Mouse (Mus musculus): ENCODE measurements around the gene Sirt6.

Gene Sirt6

DNA sequence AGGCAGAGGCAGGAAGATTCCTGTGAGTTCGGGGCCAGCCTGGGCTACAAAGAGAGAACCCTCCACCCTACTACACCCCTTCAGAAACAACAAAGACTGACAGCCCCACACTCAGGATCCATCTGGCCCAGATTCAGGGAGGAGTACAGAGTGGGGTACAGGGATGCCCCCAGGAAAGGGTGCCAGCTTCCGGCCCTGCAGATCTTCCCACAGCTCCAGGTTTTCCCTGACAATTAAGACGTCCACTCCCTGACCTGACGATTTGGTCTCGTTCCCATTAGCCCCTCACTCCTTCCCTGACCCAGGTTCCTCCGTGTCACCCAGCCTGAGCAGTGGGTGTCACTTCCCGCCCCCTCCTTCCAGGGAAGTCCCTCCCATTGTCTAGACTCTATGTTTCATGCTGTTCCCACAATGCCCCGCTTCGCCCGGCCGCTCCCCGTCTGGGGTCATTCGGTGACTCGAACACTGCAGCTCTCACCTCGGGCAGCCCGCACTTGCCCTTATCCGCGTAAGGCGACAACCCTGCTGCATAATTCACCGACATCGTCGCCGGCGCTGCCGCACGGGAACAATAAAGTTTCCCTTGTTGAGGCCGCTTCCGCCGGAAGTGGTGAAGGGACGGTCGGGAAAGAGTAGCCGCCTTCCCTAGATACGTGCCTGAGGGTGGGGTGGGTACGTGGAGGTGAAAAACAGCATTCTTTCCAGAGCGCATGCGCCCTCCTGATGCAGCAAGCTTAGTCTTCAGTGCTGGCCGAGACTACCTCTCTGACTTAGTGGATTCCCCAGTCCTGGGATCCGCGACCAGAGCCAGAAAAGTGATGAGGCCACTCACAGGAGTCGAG lies at the start of gene Sirt6:
Gene Sirt6, minus strand, starts transcription at position 804 of the 842 bp plus-strand sequence.
- in situ Hi-C loops (cut with MboI, MseI) = no loop called here

DNA sequence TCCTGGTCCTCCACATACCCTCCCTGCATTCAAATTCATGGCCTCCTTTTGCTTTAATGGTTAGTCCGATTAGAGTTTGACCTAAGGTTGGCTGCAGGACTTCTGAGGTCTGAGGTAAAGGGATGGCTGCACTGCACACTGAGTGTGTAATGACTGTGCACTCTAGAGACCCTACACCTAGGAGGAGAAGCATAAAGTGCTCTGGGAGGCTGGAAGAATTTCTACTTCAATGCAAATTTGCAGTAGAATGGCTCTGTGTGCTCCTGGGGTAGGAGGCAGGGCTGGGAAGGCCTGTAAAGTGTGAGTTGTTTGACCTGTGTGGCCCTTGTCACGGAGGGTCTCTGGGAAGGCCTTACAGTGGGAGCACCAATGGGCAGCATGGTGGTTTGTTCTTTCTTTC lies 28.6 kb upstream of the Sirt6 start:
- in situ Hi-C loops (cut with MboI, MseI) = loop anchor here (10.0 kb wide), 1 partner anchor 59 kb away; no protein-coding TSS in a partner anchor

DNA sequence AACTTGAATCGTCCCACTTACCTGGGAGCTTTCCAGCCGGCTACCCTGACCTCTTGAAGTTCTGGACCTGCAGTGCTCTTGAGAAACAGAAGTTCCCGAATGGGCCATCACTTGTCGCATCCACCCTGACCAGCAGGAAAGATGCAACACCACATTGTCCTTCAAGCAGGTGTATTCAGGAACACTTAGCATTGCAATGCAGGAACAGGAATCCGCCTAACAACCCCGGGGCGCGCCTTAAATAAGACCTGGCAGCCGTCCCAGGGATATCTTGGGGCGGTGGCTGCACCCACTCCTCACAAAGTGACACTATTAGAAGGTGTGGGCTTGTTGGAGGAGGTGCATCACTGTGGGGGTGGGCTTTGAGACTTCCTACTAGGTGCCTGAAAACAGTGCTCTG lies 27.6 kb upstream of the Sirt6 start:
- in situ Hi-C loops (cut with MboI, MseI) = loop anchor here (10.0 kb wide), 1 partner anchor 60 kb away; no protein-coding TSS in a partner anchor

DNA sequence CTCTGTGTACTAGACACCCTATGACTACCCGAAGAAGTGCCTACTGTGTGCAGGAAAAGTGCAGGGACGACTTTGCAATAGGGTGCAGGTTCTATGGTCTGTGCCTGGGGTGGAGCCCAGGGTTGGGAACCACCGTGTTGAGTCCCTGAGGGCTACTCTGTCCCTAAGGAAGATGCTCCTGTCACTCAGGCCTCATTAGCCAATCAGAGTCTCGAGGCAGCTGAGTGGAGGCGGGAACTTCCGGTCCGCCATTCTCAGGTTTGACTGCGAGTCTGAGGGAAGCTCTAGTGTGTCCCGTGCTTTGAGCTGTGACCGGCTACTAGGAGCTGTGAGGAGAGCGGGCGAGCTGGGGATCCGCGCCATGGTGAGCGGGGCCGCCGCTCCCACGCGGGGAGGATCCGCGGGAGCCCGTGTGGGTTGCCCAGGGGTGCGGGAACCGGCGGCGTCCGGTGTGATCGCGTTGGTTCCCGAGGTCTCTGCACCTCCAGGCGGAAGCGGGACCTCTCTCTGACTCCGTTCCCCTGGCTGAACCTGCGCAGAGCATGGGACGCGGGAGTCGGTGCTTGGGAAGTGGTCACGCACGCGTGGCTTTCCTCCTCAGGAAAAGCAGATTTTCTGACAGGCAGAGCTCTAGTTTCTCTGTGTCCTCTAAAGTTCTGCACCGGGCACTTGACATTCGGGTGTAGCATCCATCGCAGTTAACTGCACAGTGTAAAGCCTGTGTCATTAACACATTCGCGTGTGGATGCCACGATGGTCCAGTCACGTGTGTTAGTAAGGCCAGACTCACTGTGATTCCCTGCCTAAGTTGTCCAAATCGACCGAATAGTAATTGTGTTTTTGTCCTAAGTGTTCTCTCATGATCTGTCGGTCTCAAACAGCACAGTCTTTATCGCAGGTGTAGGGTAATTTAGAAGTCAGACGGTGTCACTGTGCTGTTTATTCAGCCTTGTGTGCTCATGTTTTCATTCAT lies 21.5 kb upstream of the Sirt6 start, which contains the start of gene Gm10778:
Gene Gm10778, plus strand, starts transcription at position 257 of the 973 bp plus-strand sequence.
- in situ Hi-C loops (cut with MboI, MseI) = loop anchor here (10.0 kb wide), 1 partner anchor 526 kb away; no protein-coding TSS in a partner anchor

DNA sequence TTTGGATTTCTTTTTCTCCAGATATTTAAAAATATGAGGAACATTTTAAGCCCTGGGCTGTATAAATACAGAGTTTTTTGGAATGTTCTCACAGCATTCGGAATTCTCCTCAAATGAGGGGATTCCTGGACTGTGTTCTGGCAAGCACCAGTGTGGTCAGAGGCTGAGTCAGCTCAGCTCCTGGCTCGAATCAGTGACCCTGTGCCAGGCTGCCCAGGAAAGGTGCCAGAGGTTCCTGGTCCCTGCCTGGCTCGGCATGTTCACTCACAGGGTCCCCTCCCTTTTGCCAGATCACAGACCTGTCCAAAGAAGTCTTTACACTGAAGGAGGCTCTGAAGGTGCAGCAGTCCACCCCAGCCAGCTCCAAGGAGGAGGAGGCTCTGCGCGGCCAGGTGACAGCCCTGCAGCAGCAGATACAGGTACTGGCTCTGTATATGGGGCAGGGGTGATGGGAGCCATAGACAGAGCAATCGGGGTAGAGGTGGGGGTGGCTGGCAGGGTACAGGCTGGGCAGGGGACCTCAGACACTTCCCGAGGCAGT lies 18.5 kb upstream of the Sirt6 start:
- in situ Hi-C loops (cut with MboI, MseI) = loop anchor here (10.0 kb wide), 1 partner anchor 529 kb away; no protein-coding TSS in a partner anchor

DNA sequence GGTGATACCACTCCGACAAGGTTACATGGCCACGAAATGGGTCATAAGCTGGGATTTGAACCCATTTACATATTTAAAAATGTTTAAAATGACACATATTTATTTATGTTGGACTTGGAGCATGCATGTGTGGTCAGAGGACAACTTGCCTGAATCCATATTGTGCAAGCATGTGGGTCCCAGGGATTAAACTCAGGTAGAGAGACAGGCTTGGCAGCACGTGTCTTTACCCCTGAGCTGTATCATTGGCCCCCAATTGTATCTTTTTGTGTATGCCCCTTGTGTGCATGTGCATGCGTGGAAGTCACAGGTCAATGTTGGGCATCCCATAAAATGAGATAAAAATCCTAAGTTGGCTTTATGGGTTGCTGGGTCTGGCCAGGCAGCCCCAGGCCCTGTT lies 17.8 kb upstream of the Sirt6 start:
- in situ Hi-C loops (cut with MboI, MseI) = loop anchor here (10.0 kb wide), 1 partner anchor 529 kb away; no protein-coding TSS in a partner anchor

DNA sequence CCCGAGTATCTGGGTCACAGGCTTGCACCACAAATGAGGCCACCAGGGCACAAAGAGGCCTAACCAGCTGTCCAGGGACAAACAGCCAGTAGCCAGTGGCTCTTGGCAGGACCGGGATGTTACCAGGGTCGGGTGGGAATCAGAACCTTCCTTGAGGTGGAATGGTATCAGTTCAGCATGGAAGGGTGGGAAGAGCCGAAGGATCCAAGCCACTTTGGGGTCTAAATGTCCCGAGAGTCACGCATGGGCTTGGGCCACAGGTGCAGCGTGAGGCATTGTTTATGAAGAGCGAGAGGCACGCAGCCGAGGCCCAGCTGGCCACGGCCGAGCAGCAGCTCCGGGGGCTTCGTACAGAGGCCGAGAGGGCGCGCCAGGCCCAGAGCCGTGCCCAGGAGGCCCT lies 17.1 kb upstream of the Sirt6 start:
- in situ Hi-C loops (cut with MboI, MseI) = loop anchor here (5.0 to 10.0 kb wide), 2 partner anchors 87 to 530 kb away; partner anchors contain the start of gene Aes

DNA sequence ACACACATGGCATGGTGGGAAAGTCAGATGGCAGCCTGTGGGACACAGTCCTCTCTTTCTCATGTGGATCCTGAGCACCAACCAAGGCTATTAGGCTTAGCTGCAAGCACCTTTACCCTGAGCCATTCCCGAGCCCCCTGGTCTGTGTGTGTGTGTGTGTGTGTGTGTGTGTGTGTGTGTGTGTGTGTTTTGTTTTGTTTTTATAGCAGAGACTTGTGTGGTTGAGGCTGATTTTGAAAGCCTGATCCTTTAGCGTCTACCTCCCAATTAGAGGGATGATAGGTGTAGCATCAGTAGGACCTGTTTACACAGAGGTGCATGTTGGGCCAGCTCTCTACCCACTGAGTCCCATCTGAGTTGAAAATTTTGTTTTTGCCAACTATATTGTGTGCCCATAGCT lies 16.6 kb upstream of the Sirt6 start:
- in situ Hi-C loops (cut with MboI, MseI) = loop anchor here (5.0 to 10.0 kb wide), 2 partner anchors 87 to 531 kb away; partner anchors contain the start of gene Aes

DNA sequence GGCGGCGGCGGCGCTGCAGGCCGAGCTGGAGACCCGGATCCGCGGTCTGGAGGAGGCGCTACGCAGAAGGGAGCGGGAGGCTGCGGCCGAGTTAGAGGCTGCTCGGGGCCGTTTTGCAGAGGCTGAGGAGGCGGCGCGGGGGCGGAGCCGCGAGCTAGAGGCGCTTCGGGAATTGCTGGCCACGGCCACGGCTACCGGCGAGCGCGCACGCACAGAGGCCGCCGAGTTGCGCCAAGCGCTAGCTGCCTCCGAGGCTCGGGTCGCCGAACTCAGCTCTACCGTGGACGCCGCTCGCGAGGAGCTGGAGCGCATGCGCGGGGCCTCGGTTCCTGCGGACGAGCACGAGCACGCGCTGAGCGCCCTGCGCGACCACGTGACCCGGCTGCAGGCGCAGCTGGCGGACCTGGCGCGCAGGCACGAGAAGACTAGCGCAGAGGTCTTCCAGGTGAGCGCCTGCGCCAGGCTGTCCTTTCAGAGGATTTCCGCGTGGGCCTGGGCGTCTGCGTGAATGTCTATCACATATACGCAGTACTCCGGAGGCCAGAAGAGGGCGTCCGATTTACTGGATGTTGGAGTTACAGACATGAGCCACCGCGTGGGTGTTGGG lies 16.0 kb upstream of the Sirt6 start:
- in situ Hi-C loops (cut with MboI, MseI) = loop anchor here (5.0 to 10.0 kb wide), 2 partner anchors 86 to 531 kb away; partner anchors contain the start of gene Aes

DNA sequence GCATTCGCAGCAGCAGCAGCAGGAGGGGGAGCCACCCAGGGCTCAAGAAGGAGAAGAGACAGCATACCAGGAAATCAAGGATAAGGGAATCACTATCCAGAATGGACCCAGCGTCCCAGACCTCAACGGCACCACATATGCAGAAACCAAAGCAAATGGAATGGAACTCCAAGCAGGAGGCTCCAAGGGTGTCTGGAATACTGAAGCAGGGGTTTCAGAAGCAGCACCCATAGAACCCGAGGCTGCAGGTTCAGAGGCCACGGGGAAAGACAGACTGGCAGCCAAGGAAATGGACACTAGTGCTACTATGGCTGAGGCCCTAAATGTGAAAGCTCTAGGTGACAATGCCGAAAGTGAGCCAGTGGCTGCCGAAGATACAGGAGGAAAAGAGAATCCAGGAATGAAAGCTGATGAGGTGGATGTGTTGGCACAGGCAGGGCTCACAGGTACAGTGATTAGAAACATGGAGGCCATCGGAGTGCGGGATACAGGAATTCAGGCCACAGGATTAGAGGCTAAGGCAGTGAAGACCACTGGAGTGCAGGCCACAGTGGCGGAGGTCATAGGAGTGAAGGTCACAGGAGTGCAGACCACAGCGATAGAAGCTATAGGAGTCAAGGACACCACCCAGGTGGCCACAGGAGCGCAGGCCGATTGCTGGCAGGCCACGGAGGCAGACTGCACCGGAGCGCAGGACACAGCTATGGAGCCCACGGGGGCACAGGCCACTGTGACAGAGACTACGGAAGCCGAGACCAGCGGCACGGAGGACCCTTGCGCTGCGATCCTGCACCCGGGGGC lies 15.3 kb upstream of the Sirt6 start:
- in situ Hi-C loops (cut with MboI, MseI) = loop anchor here (5.0 to 10.0 kb wide), 2 partner anchors 86 to 532 kb away; partner anchors contain the start of gene Aes

DNA sequence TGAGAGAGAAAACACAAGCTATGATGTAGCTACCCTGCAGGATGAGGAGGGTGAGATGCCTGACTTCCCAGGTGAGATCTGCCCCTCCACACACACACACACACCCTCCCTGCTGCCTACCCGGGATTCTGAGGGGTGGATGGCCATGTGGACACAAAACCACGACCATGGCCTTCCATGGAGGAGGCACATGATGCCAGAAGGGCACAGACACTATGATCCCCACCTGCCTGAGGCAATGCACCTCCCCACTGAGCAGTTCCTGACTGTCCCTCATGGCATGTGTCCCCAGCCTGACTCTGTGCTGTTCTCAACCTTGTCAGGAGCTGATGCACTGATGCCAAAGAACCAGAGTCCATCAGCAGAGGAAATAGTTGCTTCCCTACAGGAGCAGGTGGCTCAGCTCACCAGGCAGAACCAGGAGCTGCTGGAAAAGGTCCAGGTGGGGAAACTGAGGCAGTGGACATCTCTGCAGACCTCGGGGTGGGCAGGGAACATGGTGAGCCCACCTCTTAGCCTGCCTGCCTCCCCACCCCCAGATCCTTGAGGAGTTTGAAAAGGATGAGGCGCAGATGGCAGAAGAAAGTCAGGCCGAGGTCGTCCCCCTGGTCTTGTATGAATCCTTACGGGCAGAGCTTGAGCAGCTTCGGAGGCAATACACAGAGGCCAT lies 14.5 kb upstream of the Sirt6 start:
- in situ Hi-C loops (cut with MboI, MseI) = loop anchor here (5.0 to 10.0 kb wide), 2 partner anchors 85 to 533 kb away; partner anchors contain the start of gene Aes

DNA sequence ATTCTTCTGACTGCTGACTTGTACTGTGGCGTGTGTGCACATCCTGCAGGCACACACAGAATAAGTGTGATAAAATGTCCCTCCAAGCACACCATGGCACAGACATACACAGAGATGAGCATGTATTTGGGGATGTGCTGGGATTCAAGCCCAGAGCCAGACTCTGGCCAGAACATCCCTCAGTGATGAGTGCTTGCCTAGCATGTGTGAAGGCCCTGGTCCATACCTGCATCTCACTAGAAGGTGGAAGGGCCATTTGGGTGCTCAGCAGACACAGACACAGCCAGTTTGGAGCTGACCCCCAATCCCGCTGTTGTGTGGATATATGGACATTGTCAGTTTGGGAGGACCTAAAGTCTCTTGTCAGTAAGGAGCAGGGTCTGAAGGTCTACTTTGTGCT lies 14.0 kb upstream of the Sirt6 start:
- in situ Hi-C loops (cut with MboI, MseI) = loop anchor here (5.0 to 10.0 kb wide), 2 partner anchors 84 to 533 kb away; partner anchors contain the start of gene Aes

DNA sequence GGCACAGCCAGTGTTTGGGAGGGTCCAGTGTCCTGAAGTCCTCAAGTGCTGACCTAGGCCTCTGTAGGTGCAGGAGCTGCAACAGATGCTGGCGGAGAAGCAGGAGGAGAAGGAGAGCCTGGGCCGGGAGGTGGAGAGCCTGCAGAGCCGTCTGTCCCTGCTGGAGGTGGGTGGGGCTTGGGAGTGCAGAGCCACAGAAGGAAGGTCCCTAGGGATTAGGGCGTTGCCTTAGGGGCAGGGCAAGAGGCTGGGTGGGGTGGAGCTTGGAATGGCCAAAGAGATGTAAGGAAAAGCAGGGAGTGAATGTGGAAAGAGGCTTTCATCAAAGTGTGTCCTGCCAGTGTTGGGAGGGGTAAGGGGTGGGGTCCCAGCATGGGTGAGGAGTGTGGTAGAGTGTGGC lies 13.2 kb upstream of the Sirt6 start:
- in situ Hi-C loops (cut with MboI, MseI) = loop anchor here (5.0 to 10.0 kb wide), 2 partner anchors 84 to 534 kb away; partner anchors contain the start of gene Aes

DNA sequence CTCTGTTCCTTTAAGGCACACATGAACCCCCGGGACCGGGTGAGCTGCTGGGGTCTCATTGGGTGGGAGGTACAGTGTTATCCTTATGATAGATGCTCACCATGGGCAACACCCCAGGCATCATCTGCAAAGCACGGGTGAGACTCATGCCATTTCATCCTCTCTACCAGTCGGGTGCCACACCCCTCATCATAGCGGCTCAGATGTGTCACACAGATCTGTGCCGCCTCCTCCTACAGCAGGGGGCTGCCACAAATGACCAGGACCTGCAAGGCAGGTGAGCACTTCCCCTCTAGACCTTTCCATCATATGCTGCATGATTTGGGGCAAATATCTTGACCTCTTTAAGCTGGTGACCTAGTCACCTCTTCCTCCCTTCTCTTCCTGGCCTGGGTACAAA lies 10.5 kb upstream of the Sirt6 start:
- in situ Hi-C loops (cut with MboI, MseI) = no loop called here

DNA sequence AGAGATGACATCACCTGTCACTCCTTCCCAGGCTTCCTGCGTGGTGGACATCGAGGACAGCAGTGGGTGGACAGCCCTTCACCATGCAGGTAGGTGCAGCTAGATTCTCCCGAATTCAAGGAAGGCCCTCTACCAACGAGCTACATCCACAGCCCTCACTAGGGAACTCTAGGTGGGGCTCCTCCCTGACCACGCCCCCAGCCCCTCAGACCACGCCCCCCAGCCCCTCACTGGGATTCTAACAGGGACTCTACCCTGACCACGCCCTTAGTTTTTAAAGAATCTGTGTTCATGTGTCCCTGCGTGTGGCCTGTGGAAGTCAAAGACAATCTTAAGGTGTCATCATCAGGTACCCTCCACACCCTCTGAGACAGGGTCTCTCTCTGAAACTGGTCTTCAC lies 8.7 kb upstream of the Sirt6 start:
- in situ Hi-C loops (cut with MboI, MseI) = no loop called here

DNA sequence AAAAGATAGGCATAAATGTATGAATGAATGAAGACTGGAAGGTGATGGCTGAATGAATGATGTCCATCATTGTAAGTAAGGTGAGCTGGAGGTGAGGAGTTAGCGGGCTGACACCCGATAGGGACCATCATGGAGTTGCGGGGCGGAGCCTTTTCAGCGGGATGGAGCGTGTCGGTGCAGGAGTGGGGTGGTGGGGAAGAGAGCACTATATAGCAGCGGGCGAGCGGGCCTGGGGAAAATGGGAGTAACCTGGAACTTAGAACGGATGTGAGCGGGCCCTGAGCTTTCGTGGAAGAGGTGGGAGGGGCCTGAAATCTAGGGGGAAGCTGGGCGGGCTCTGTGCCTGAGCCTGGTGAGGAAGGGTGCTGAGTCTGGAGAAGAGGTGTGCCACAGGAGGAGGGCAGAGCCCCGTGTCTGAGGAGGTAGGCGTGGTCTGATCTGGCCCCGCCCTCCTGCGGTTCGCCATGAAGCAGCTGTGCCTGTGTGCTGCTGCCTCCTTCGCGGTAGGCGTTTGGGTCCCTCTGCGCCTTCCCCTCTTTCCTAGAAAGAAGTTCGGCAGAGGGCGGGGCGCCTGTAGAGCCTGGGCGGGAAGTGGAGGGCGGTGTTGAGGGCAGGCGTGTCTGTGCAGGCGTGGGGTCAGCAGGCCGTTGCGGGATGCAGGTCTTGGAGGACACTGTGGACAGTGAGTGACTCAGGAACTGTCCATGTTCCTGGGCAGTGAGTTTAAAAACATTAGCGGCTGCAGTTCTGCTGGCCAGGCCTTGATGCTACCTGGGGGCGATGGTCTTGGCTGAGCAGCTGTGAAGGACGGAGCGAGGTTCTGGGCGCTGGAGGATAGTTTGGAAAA lies 5.9 kb upstream of the Sirt6 start:
- in situ Hi-C loops (cut with MboI, MseI) = loop anchor here (5.0 kb wide), 1 partner anchor 364 kb away; no protein-coding TSS in a partner anchor

DNA sequence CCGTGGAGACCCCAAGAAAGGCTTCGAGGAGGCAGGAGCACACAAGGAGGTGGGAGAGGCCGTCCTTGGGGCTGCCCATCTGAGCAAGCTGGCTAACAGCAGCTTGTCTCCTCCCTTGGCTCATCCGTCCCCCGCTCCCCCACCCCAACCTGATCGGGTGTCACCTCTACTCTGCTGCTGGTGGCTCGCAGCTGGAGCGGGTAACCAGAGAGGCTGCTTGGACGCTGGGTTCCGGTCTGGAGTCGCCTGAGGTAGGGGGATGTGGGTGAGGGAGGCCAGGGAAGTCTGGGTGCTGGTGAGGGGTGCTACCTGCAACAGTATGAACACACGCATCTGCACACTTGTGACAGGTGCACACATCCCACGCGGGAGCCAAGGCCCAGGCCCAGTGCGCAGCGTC lies 793 bp upstream of the Sirt6 start, which contains the start of gene Ankrd24:
Gene Ankrd24, plus strand, starts transcription at position 151 of the 400 bp plus-strand sequence.
- in situ Hi-C loops (cut with MboI, MseI) = no loop called here

DNA sequence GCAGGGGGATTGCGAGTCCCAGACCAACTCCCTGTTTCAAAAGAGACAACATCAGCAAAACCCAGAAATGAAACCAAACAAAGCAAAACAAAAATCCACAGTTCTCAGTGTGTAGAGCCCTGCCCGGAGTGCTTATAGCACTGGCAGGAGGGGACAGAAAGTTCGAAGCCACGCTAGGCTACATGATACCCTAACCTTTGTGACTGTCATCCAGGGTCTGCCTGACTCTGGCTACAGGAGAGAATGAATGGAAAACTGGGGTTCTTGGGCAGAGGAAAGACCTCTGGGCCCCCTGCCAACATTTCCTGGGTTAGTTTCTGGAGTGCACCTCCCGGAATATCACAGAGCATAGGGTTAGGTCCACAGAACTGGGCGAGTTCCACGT lies 231 bp upstream of the Sirt6 start:
- in situ Hi-C loops (cut with MboI, MseI) = no loop called here
